Mouse (Mus musculus) spleen, adult 2 months (tissue): ENCODE data around the gene Rad51b. TPM values are rescaled to one million over a fixed set of nuclear protein-coding genes. Genes with fewer than 3 reads are reported as not detected.

Experiments used
- DNase-seq, 2 experiments: peaks; one replicate each; pipeline versions ENCODE4 v3.0.0 to v3.0.0-alpha.2; 2012 to 2021; ENCODE audit warnings: low spot score in 2 of 2, low read depth in 1 of 2
- H3K27ac ChIP-seq: fragments of 200-500 bp; 2 replicates; pipeline ENCODE4 v1.5.1; 2012; ENCODE audit warnings: low read length, inconsistent platforms; ENCODE audit not compliant: insufficient read depth
- H3K27me3 ChIP-seq: fragments of 200-500 bp; 2 replicates; pipeline ENCODE4 v1.6.1; 2012; ENCODE audit warnings: mild to moderate bottlenecking, moderate library complexity, low read length, inconsistent platforms; ENCODE audit not compliant: control insufficient read depth, insufficient read depth
- H3K36me3 ChIP-seq: fragments of 200-500 bp; 2 replicates; pipeline ENCODE4 v1.6.1; 2012; ENCODE audit warnings: mild to moderate bottlenecking, low read length, inconsistent platforms; ENCODE audit not compliant: control insufficient read depth, insufficient read depth
- H3K4me1 ChIP-seq: fragments of 200-500 bp; 2 replicates; pipeline ENCODE4 v1.6.1; 2011; ENCODE audit warnings: inconsistent platforms; ENCODE audit not compliant: control insufficient read depth, insufficient read depth, insufficient read length
- H3K4me3 ChIP-seq: fragments of 200-500 bp; 2 replicates; pipeline ENCODE4 v1.5.1; 2011; ENCODE audit warnings: mild to moderate bottlenecking, inconsistent platforms; ENCODE audit not compliant: insufficient read depth, insufficient read length; ENCODE audit errors: extremely low read depth
- CTCF ChIP-seq: fragments of 200-500 bp; IDR thresholded peaks from 2 replicates; pipeline ENCODE4 v1.5.1; 2011; ENCODE audit warnings: mild to moderate bottlenecking, inconsistent platforms; ENCODE audit not compliant: insufficient read depth, insufficient read length, insufficient replicate concordance; ENCODE audit errors: extremely low read depth
- POLR2A ChIP-seq: fragments of 200-500 bp; IDR thresholded peaks from 2 replicates; pipeline ENCODE4 v1.6.1; 2011; ENCODE audit warnings: low read depth, low read length, inconsistent platforms
- WGBS: fragments of 180-500 bp; shearing (Covaris S2); methylation state at CpG from one replicate; pipeline ENCODE4 v1.1.7; 2018; 5-methylcytosine and 5-hydroxymethylcytosine counted together
- polyA plus RNA-seq: library from polyadenylated mRNA; depleted of rRNA; stranded (reverse); fragments of >200 nt; gene quantifications from 2 replicates; pipeline ENCODE4 v1.2.3, GENCODE M21; 2012

Rad51b gene
- polyA plus RNA-seq, 1 experiment, result 0.26 TPM

DNA sequence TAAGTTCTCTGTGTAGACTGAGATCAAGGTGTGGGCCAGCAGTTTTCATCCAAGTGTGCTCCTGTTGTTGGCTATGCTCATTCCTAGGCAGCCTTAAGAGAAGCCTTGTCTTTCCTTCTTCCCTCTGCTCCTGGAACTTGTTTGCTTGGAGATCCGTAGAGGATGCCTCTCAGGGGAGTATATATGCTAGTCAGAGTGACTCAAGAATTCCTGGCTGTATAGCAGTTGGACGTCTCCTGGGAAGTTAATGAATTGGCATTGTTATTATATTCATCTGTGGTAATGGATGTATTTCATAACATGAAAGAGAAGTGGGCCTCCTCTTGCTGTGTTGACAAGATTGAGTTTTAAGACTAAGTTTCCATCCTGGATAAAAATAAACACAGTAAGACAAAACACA, 196.4 kb downstream of the Rad51b start:
- DNase-seq, result no peak
- Histone ChIP-seq H3K36me3 (no peaks in the 10 kb centered on the region), H3K27me3 (no peaks in the 10 kb centered on the region), H3K4me1 (no peaks in the 10 kb centered on the region), H3K4me3 (no peak overlapping the region), H3K27ac (no peak overlapping the region)
- TF ChIP-seq CTCF (no peak), POLR2A (no peak)
- 89% methylated on average over 2 of the region's 2 CpGs for WGBS

DNA sequence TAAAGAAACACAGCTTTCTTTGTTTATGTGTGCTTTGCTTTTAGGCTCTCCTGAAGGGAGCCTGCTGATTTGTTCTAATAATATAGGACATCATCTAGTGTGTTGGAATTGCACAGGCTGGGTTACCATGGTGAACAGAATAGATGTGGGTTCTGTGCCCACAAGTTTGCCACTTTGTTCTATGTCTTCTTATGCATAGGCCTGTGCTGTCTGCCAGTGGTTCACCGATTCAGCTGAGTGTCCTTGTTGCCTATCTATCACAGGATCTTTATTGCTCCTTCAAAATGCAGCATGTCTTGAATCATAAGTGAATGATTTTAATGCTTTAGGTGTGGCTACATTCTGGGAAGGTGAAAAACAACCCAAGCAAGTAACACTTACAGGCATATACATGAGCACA, 201.2 kb downstream of the Rad51b start:
- H3K4me1 ChIP-seq, result no peaks in the 10 kb centered on the region
- no peak overlapping the region for H3K4me3 ChIP-seq
- DNase-seq, result no peak
- 81% methylated on average over 1 of the region's 1 CpGs for WGBS
- H3K27me3 ChIP-seq, result no peaks in the 10 kb centered on the region
- no peaks in the 10 kb centered on the region for H3K36me3 ChIP-seq
- no peak overlapping the region for H3K27ac ChIP-seq
- TF ChIP-seq CTCF, result no peak
- TF ChIP-seq POLR2A, result no peak

DNA sequence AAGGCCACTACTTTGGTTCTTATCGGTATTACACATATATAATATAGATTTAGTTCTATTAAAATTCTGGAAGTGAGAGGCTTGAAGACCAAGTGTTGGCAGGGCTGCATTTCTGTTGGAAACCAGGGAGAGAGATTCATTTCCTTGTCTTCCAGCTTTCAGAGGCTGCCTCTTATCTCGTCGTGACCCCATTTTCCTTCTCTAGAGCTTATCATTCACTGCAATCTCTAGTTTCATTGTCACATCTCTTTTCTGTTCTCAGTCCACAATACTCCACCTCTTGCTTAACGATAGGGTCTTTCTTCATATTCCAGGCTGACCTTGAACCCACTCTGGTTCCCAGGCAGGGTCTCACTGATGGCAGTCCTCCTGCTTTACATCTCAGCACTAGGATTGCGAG, 202.7 kb downstream of the Rad51b start:
- no peak for DNase-seq
- Histone ChIP-seq H3K4me1 (no peaks in the 10 kb centered on the region), H3K4me3 (no peak overlapping the region), H3K27ac (no peak overlapping the region), H3K36me3 (no peaks in the 10 kb centered on the region), H3K27me3 (no peaks in the 10 kb centered on the region)
- WGBS, result 87% methylated on average over 5 of the region's 5 CpGs
- no peak for TF ChIP-seq POLR2A
- TF ChIP-seq CTCF, result no peak

DNA sequence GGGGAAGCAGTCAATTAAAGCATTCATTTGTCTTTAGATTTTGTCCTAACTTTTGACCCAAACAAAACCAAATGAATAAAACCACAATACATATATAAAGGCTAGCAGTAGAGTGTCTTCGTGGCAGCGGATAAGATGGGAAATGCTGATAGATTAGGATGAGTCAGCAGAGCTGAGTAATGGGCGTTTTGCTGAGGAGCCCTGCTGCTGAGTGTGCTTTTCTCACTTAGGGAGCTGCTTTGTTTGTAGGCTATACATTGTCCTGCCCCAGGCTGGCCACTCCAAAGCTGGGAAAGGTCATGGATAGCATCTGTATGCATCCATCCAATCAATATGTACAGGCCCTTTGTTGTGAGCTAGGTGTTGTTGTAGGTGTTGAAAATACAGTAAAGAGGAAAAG, 204.8 kb downstream of the Rad51b start:
- 68% methylated on average over 3 of the region's 3 CpGs for WGBS
- no peak for DNase-seq
- H3K4me3 ChIP-seq, result no peak overlapping the region
- H3K4me1 ChIP-seq, result no peaks in the 10 kb centered on the region
- H3K27me3 ChIP-seq, result no peaks in the 10 kb centered on the region
- TF ChIP-seq POLR2A (no peak), CTCF (no peak)
- H3K36me3 ChIP-seq, result no peaks in the 10 kb centered on the region
- H3K27ac ChIP-seq, result no peak overlapping the region

DNA sequence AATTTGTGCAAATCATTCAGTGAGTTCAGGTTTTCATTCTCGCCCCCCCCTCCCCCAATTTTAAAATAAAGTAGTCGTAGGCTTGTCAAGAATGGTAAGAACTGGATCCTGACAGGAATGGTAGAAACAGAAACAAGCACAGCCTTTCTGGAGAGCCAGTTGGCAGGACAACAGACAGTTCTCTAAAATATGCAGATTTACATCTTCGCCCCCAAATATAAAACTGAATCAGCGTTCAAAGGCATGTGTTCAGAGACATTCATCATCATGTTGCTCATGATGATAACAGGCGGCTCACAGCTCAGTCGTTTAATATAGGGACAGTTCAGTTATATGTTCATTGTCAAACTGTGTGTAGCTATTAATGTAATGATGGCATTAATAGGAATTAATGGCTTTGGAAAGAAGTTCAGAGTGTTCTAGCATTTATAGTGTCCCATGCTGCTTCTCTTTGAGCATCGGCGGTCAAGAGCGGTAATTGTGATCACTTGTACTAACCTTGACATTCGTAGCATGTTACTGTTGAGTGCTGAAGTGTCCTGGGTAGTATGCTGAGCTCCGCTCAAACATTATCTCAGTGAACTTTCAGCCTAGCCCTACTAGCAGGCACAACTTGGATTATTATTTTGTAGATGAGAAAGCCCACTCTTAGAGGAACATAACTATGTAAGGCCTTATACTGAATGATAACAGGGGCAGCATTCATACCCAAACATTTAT, 205.9 kb downstream of the Rad51b start:
- no peaks in the 10 kb centered on the region for H3K36me3 ChIP-seq
- H3K27me3 ChIP-seq, result no peaks in the 10 kb centered on the region
- H3K27ac ChIP-seq, result no peak overlapping the region
- TF ChIP-seq CTCF, result no peak
- DNase-seq, result no peak
- WGBS, result 90% methylated on average over 11 of the region's 11 CpGs
- H3K4me3 ChIP-seq, result no peak overlapping the region
- H3K4me1 ChIP-seq, result no peaks in the 10 kb centered on the region

DNA sequence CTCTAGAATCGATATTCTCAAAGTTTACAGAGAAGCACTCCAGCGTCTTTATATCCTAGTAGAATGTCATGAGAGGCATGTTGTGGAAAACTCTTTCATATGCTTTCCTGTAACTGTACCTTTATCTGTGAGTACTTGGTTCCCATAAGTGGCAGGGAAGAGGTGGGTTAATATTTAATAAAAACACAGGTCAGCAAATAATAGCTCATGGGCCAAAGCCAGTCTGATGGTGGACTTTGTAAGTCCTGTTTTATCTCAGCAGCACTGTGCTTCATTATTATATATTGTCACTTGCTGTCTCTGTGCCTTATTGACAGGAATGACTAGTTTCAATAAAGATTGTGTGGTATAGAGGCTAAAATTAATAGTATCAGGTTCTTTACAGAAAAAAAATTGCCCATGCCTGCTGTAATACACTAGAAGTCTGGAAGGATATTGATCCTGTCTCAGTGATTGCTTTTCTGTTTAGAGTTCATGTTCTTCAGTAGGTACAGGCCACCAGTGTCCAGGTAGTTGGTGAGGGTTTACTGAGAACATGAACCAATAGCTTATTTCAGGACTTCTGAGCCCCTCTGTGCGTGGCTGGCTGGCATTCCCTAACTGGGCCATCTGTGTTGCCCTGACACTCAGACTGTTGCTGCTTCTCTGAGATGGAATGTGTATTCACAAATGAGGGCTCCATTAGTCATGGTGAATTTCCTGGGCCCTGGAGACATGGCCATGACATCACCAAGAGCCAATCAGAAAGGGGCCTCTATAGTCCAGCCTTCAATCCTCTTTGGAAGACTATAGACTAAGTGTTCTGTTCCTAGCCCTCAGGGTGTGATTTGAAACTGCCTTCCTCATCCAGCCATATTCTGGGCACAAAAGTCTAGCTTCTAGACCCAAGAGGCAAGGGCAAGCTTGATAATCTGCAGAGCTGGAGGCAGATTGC, 206.8 kb downstream of the Rad51b start:
- WGBS, result 95% methylated on average over 3 of the region's 3 CpGs
- no peak for DNase-seq
- TF ChIP-seq CTCF (no peak), POLR2A (no peak)
- no peaks in the 10 kb centered on the region for H3K36me3 ChIP-seq
- no peaks in the 10 kb centered on the region for H3K27me3 ChIP-seq
- no peak overlapping the region for H3K27ac ChIP-seq
- H3K4me3 ChIP-seq, result no peak overlapping the region
- H3K4me1 ChIP-seq, result no peaks in the 10 kb centered on the region

DNA sequence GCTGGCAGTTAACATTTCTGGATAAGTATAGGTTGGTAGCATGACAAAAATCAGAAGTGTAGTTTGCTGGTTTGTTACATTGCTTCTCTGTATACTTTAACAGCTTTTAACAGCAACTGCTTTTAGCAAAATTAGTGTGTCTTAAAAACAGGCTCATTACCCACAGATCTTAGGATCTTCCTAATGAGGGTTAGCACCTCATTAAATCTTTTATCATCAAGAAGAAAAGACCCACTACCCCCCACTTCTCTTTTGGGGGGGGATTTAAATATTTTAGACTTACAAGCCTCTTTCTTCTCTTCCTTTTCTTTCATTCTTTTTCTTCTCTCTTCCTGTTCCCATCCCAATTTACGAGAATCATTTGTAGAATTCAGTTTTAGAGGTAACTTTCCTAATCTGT, 207.6 kb downstream of the Rad51b start:
- H3K36me3 ChIP-seq, result no peaks in the 10 kb centered on the region
- H3K4me1 ChIP-seq, result no peaks in the 10 kb centered on the region
- no peak overlapping the region for H3K27ac ChIP-seq
- no peak for TF ChIP-seq CTCF
- TF ChIP-seq POLR2A, result no peak
- WGBS, result 90% methylated on average over 1 of the region's 1 CpGs
- no peak for DNase-seq
- H3K27me3 ChIP-seq, result no peaks in the 10 kb centered on the region
- H3K4me3 ChIP-seq, result no peak overlapping the region
